Mouse (Mus musculus): ENCODE measurements around the gene Adam11. TPM values are rescaled to one million over a fixed set of nuclear protein-coding genes. Genes with fewer than 3 reads are reported as not detected.

The Adam11 gene
- polyA plus RNA-seq, 1 experiment from 2014 or later = 32.2 TPM

GRCm38 (mm10) chr11:102734961-102735360 lies 26.3 kb upstream of the Adam11 start:
- H3K4me1 ChIP-seq (ENCODE audit: control insufficient read depth, insufficient read depth, low read length) = peaks cover 6% of the 10 kb centered on the region
- ATAC-seq = no peak
- no peak overlapping the region for H3K27ac ChIP-seq (ENCODE audit: low read length)
- H3K4me3 ChIP-seq (ENCODE audit: low read depth, low read length) = no peak overlapping the region
- H3K36me3 ChIP-seq (ENCODE audit: control insufficient read depth, insufficient read depth, low read length) = no peaks in the 10 kb centered on the region
- WGBS = 93% methylated on average over 6 of the region's 6 CpGs
- 0 out of 2 replicates have a peak, but pooled peaks cover 3% of the 10 kb centered on the region for H3K27me3 ChIP-seq (ENCODE audit: control insufficient read depth, insufficient read depth, low read depth, low read length)
- H3K9ac ChIP-seq (ENCODE audit: low read depth, low read length) = no peak overlapping the region
- no peak overlapping the region for H3K4me2 ChIP-seq (ENCODE audit: low read length)
- H3K9me3 ChIP-seq (replicated peaks; ENCODE audit: control insufficient read depth, low read length, poor library complexity, severe bottlenecking) = no peaks in the 10 kb centered on the region

GRCm38 (mm10) chr11:102738046-102738445 lies 23.2 kb upstream of the Adam11 start:
- 72% methylated on average over 3 of the region's 3 CpGs for WGBS
- Histone ChIP-seq H3K4me1 (ENCODE audit: control insufficient read depth, insufficient read depth, low read length) (peaks cover 10% of the 10 kb centered on the region), H3K36me3 (ENCODE audit: control insufficient read depth, insufficient read depth, low read length) (no peaks in the 10 kb centered on the region), H3K27me3 (ENCODE audit: control insufficient read depth, insufficient read depth, low read depth, low read length) (0 out of 2 replicates have a peak, but pooled peaks cover 3% of the 10 kb centered on the region), H3K4me3 (ENCODE audit: low read depth, low read length) (no peak overlapping the region), H3K9ac (ENCODE audit: low read depth, low read length) (no peak overlapping the region), H3K27ac (ENCODE audit: low read length) (no peak overlapping the region), H3K9me3 (replicated peaks; ENCODE audit: control insufficient read depth, low read length, poor library complexity, severe bottlenecking) (no peaks in the 10 kb centered on the region), H3K4me2 (ENCODE audit: low read length) (no peak overlapping the region)
- no peak for ATAC-seq

- peak overlapping the region; percentile 74 for H3K4me2 ChIP-seq (ENCODE audit: low read length)
- peak overlapping the region; percentile 31 for H3K4me3 ChIP-seq (ENCODE audit: low read depth, low read length)
- H3K27ac ChIP-seq (ENCODE audit: low read length) = peak overlapping the region; percentile 81
- no peaks in the 10 kb centered on the region for H3K36me3 ChIP-seq (ENCODE audit: control insufficient read depth, insufficient read depth, low read length)
- H3K9ac ChIP-seq (ENCODE audit: low read depth, low read length) = peak overlapping the region; percentile 68
- H3K4me1 ChIP-seq (ENCODE audit: control insufficient read depth, insufficient read depth, low read length) = peaks cover 10% of the 10 kb centered on the region
- 4% methylated on average over 20 of the region's 20 CpGs for WGBS
- ATAC-seq = peak; percentile 87
- 0 out of 2 replicates have a peak, but pooled peaks cover 3% of the 10 kb centered on the region for H3K27me3 ChIP-seq (ENCODE audit: control insufficient read depth, insufficient read depth, low read depth, low read length)
- H3K9me3 ChIP-seq (replicated peaks; ENCODE audit: control insufficient read depth, low read length, poor library complexity, severe bottlenecking) = no peaks in the 10 kb centered on the region
These were observed 21.8 kb upstream of the Adam11 start for GRCm38 (mm10) chr11:102739278-102739966.

GRCm38 (mm10) chr11:102740634-102741033 lies 20.6 kb upstream of the Adam11 start:
- no peaks in the 10 kb centered on the region for H3K36me3 ChIP-seq (ENCODE audit: control insufficient read depth, insufficient read depth, low read length)
- H3K4me3 ChIP-seq (ENCODE audit: low read depth, low read length) = no peak overlapping the region
- no peak overlapping the region for H3K9ac ChIP-seq (ENCODE audit: low read depth, low read length)
- ATAC-seq = no peak
- no peak overlapping the region for H3K27ac ChIP-seq (ENCODE audit: low read length)
- H3K4me1 ChIP-seq (ENCODE audit: control insufficient read depth, insufficient read depth, low read length) = peaks cover 10% of the 10 kb centered on the region
- 47% methylated on average over 11 of the region's 11 CpGs for WGBS
- no peaks in the 10 kb centered on the region for H3K9me3 ChIP-seq (replicated peaks; ENCODE audit: control insufficient read depth, low read length, poor library complexity, severe bottlenecking)
- H3K4me2 ChIP-seq (ENCODE audit: low read length) = no peak overlapping the region
- H3K27me3 ChIP-seq (ENCODE audit: control insufficient read depth, insufficient read depth, low read depth, low read length) = 0 out of 2 replicates have a peak, but pooled peaks cover 3% of the 10 kb centered on the region

- Histone ChIP-seq H3K27ac (ENCODE audit: low read length) (no peak overlapping the region), H3K9ac (ENCODE audit: low read depth, low read length) (peak overlapping the region; percentile 35; the same call in 1 of the 2 replicates), H3K9me3 (replicated peaks; ENCODE audit: control insufficient read depth, low read length, poor library complexity, severe bottlenecking) (no peaks in the 10 kb centered on the region), H3K4me3 (ENCODE audit: low read depth, low read length) (no peak overlapping the region), H3K4me1 (ENCODE audit: control insufficient read depth, insufficient read depth, low read length) (peaks cover 10% of the 10 kb centered on the region), H3K4me2 (ENCODE audit: low read length) (0 out of 2 replicates have a peak overlapping the region, but pooled peaks have one; percentile 12), H3K27me3 (ENCODE audit: control insufficient read depth, insufficient read depth, low read depth, low read length) (0 out of 2 replicates have a peak, but pooled peaks cover 3% of the 10 kb centered on the region), H3K36me3 (ENCODE audit: control insufficient read depth, insufficient read depth, low read length) (no peaks in the 10 kb centered on the region)
- ATAC-seq = no peak
- 16% methylated on average over 22 of the region's 22 CpGs for WGBS
These were observed 19.9 kb upstream of the Adam11 start for GRCm38 (mm10) chr11:102741129-102741950.

GRCm38 (mm10) chr11:102742066-102742465 lies 19.2 kb upstream of the Adam11 start:
- no peaks in the 10 kb centered on the region for H3K9me3 ChIP-seq (replicated peaks; ENCODE audit: control insufficient read depth, low read length, poor library complexity, severe bottlenecking)
- ATAC-seq = no peak
- no peak overlapping the region for H3K4me3 ChIP-seq (ENCODE audit: low read depth, low read length)
- no peak overlapping the region for H3K4me2 ChIP-seq (ENCODE audit: low read length)
- H3K27ac ChIP-seq (ENCODE audit: low read length) = no peak overlapping the region
- H3K36me3 ChIP-seq (ENCODE audit: control insufficient read depth, insufficient read depth, low read length) = no peaks in the 10 kb centered on the region
- H3K4me1 ChIP-seq (ENCODE audit: control insufficient read depth, insufficient read depth, low read length) = peaks cover 10% of the 10 kb centered on the region
- 0 out of 2 replicates have a peak, but pooled peaks cover 3% of the 10 kb centered on the region for H3K27me3 ChIP-seq (ENCODE audit: control insufficient read depth, insufficient read depth, low read depth, low read length)
- 62% methylated on average over 7 of the region's 7 CpGs for WGBS
- H3K9ac ChIP-seq (ENCODE audit: low read depth, low read length) = no peak overlapping the region

GRCm38 (mm10) chr11:102742843-102743242 lies 18.4 kb upstream of the Adam11 start:
- no peak overlapping the region for H3K4me3 ChIP-seq (ENCODE audit: low read depth, low read length)
- 85% methylated on average over 5 of the region's 5 CpGs for WGBS
- H3K4me1 ChIP-seq (ENCODE audit: control insufficient read depth, insufficient read depth, low read length) = peaks cover 10% of the 10 kb centered on the region
- H3K27me3 ChIP-seq (ENCODE audit: control insufficient read depth, insufficient read depth, low read depth, low read length) = 0 out of 2 replicates have a peak, but pooled peaks cover 3% of the 10 kb centered on the region
- H3K9me3 ChIP-seq (replicated peaks; ENCODE audit: control insufficient read depth, low read length, poor library complexity, severe bottlenecking) = no peaks in the 10 kb centered on the region
- no peak for ATAC-seq
- H3K27ac ChIP-seq (ENCODE audit: low read length) = no peak overlapping the region
- H3K9ac ChIP-seq (ENCODE audit: low read depth, low read length) = no peak overlapping the region
- no peak overlapping the region for H3K4me2 ChIP-seq (ENCODE audit: low read length)
- H3K36me3 ChIP-seq (ENCODE audit: control insufficient read depth, insufficient read depth, low read length) = no peaks in the 10 kb centered on the region

- H3K4me2 ChIP-seq (ENCODE audit: low read length) = no peak overlapping the region
- H3K9ac ChIP-seq (ENCODE audit: low read depth, low read length) = no peak overlapping the region
- no peaks in the 10 kb centered on the region for H3K9me3 ChIP-seq (replicated peaks; ENCODE audit: control insufficient read depth, low read length, poor library complexity, severe bottlenecking)
- no peak overlapping the region for H3K27ac ChIP-seq (ENCODE audit: low read length)
- WGBS = 89% methylated on average over 3 of the region's 3 CpGs
- H3K4me1 ChIP-seq (ENCODE audit: control insufficient read depth, insufficient read depth, low read length) = peaks cover 6% of the 10 kb centered on the region
- H3K36me3 ChIP-seq (ENCODE audit: control insufficient read depth, insufficient read depth, low read length) = no peaks in the 10 kb centered on the region
- no peak overlapping the region for H3K4me3 ChIP-seq (ENCODE audit: low read depth, low read length)
- ATAC-seq = no peak
- no peaks in the 10 kb centered on the region for H3K27me3 ChIP-seq (ENCODE audit: control insufficient read depth, insufficient read depth, low read depth, low read length)
These were observed 16.5 kb upstream of the Adam11 start for GRCm38 (mm10) chr11:102744746-102745145.

GRCm38 (mm10) chr11:102747866-102748265 lies 13.4 kb upstream of the Adam11 start:
- H3K4me1 ChIP-seq (ENCODE audit: control insufficient read depth, insufficient read depth, low read length) = no peaks in the 10 kb centered on the region
- H3K9me3 ChIP-seq (replicated peaks; ENCODE audit: control insufficient read depth, low read length, poor library complexity, severe bottlenecking) = no peaks in the 10 kb centered on the region
- H3K9ac ChIP-seq (ENCODE audit: low read depth, low read length) = no peak overlapping the region
- H3K4me2 ChIP-seq (ENCODE audit: low read length) = no peak overlapping the region
- 67% methylated on average over 1 of the region's 1 CpGs for WGBS
- H3K27ac ChIP-seq (ENCODE audit: low read length) = no peak overlapping the region
- no peak overlapping the region for H3K4me3 ChIP-seq (ENCODE audit: low read depth, low read length)
- no peaks in the 10 kb centered on the region for H3K27me3 ChIP-seq (ENCODE audit: control insufficient read depth, insufficient read depth, low read depth, low read length)
- H3K36me3 ChIP-seq (ENCODE audit: control insufficient read depth, insufficient read depth, low read length) = no peaks in the 10 kb centered on the region
- no peak for ATAC-seq

All from midbrain, embryonic 16.5 days (tissue).